Mouse (Mus musculus) stomach, embryonic 15.5 days (tissue): ENCODE measurements around the gene Zfp689. TPM values are rescaled to one million over a fixed set of nuclear protein-coding genes. Genes with fewer than 3 reads are reported as not detected.
A peak's percentile ranks its signal among the peaks of the same experiment; 100 is the strongest.
"Not testable (repeated sequence)": the region's sequence is repeated elsewhere in the genome, so short reads cannot be mapped to it uniquely, and the experiment has no call there.

Experiments
- ATAC-seq: fragments of 200-750 bp; cut with Nextera tagmentation; 2 replicates; pipeline ENCODE4 v1.8.0; 2017; ENCODE audit warnings: low read depth, moderate number of reproducible peaks, moderate TSS enrichment; ENCODE audit not compliant: insufficient read depth, low FRiP score
- H3K27ac ChIP-seq: fragments of 300-500 bp; sonication (generic); 2 replicates; pipeline ENCODE4 v1.5.1; 2015; ENCODE audit warnings: mild to moderate bottlenecking, inconsistent platforms
- H3K27me3 ChIP-seq: fragments of 300-500 bp; sonication (generic); replicated peaks from 2 replicates; pipeline ENCODE4 v1.6.1; 2015; ENCODE audit warnings: inconsistent platforms
- H3K36me3 ChIP-seq: fragments of 300-500 bp; sonication (generic); 2 replicates; pipeline ENCODE4 v1.6.1; 2015; ENCODE audit warnings: inconsistent platforms
- H3K4me1 ChIP-seq: fragments of 300-500 bp; sonication (generic); 2 replicates; pipeline ENCODE4 v1.6.1; 2015; ENCODE audit warnings: inconsistent platforms
- H3K4me2 ChIP-seq: fragments of 300-500 bp; sonication (generic); 2 replicates; pipeline ENCODE4 v1.6.1; 2015; ENCODE audit warnings: mild to moderate bottlenecking, inconsistent platforms
- H3K4me3 ChIP-seq: fragments of 300-500 bp; sonication (generic); replicated peaks from 2 replicates; pipeline ENCODE4 v1.5.1; 2015; ENCODE audit warnings: inconsistent platforms
- H3K9ac ChIP-seq: fragments of 300-500 bp; sonication (generic); 2 replicates; pipeline ENCODE4 v1.6.1; 2015; ENCODE audit warnings: inconsistent platforms
- H3K9me3 ChIP-seq: fragments of 300-500 bp; sonication (generic); 2 replicates; pipeline ENCODE4 v1.6.1; 2016; ENCODE audit warnings: inconsistent platforms
- WGBS: fragments of 180-500 bp; shearing (Covaris S2); methylation state at CpG from one replicate; pipeline ENCODE4 v1.1.7; 2015; 5-methylcytosine and 5-hydroxymethylcytosine counted together
- polyA plus RNA-seq: library from polyadenylated mRNA; unstranded; fragments of >200 nt; fragmentation: Nextera tagmentation; extraction: Ambion mirVana; gene quantifications from 2 replicates; pipeline ENCODE4 v1.2.1, GENCODE M21; 2015

The Zfp689 gene
- polyA plus RNA-seq: 5.7 and 7.2 TPM in 2 replicates

GRCm38 (mm10) chr7:127448521-127449300 is at the start of gene Zfp689:
Gene Zfp689, minus strand, starts transcription at chr7:127449158.
- H3K27me3 ChIP-seq: no peaks in the 10 kb centered on the region
- ATAC-seq: peak; percentile 89
- peak within 1 kb of the TSS; percentile 94 for H3K27ac ChIP-seq
- peaks cover 28% of the 10 kb centered on the region for H3K36me3 ChIP-seq
- under 1% methylated on average over 54 of the region's 54 CpGs for WGBS
- no peaks in the 10 kb centered on the region for H3K9me3 ChIP-seq
- peaks cover 21% of the 10 kb centered on the region for H3K4me1 ChIP-seq
- peak within 1 kb of the TSS; percentile 85 for H3K9ac ChIP-seq
- H3K4me2 ChIP-seq: peak within 1 kb of the TSS; percentile 64
- H3K4me3 ChIP-seq: peak within 1 kb of the TSS; percentile 89

- no peaks in the 10 kb centered on the region for H3K27me3 ChIP-seq
- no peak overlapping the region for H3K9ac ChIP-seq
- H3K4me3 ChIP-seq: no peak overlapping the region
- ATAC-seq: no peak
- H3K4me1 ChIP-seq: no peaks in the 10 kb centered on the region
- H3K4me2 ChIP-seq: no peak overlapping the region
- 35% methylated on average over 3 of the region's 3 CpGs for WGBS
- H3K9me3 ChIP-seq: no peaks in the 10 kb centered on the region
- H3K36me3 ChIP-seq: no peaks in the 10 kb centered on the region
- H3K27ac ChIP-seq: no peak overlapping the region
These were observed 49.4 kb upstream of the Zfp689 start for GRCm38 (mm10) chr7:127498407-127498806.

GRCm38 (mm10) chr7:127497382-127497781 is 48.4 kb upstream of the Zfp689 start:
- Histone ChIP-seq H3K4me3 (no peak overlapping the region), H3K27me3 (no peaks in the 10 kb centered on the region), H3K4me2 (no peak overlapping the region), H3K9me3 (no peaks in the 10 kb centered on the region), H3K4me1 (no peaks in the 10 kb centered on the region), H3K9ac (no peak overlapping the region), H3K36me3 (no peaks in the 10 kb centered on the region), H3K27ac (no peak overlapping the region)
- no peak for ATAC-seq
- 72% methylated on average over 2 of the region's 2 CpGs for WGBS

- peaks cover 18% of the 10 kb centered on the region for H3K36me3 ChIP-seq
- peak; percentile 56; the same call in 1 of the 2 replicates for ATAC-seq
- H3K27ac ChIP-seq: no peak overlapping the region
- no peak overlapping the region for H3K4me3 ChIP-seq
- no peaks in the 10 kb centered on the region for H3K4me1 ChIP-seq
- no peaks in the 10 kb centered on the region for H3K27me3 ChIP-seq
- H3K9me3 ChIP-seq: no peaks in the 10 kb centered on the region
- H3K4me2 ChIP-seq: no peak overlapping the region
- no peak overlapping the region for H3K9ac ChIP-seq
These were observed 45.7 kb upstream of the Zfp689 start for GRCm38 (mm10) chr7:127494648-127495047.

DNA sequence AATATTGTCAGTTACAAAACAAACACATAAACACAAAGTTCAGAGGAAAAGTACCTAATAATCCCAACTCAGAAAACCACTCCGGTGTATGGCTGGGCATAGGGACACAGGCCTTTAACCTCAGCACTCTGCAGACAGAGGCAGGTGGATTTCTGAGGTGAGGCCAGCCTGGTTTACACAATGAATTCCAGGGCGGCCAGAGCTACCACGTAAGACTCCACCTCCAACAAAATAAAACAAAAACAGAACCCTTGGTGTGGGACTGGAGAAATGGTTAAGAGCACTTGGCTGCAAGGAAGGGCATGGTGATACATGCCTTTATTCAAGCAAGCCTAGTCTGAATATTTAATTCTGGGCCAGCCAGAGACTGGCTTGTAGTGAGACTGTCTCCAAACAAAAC is 42.9 kb upstream of the Zfp689 start:
- H3K4me2 ChIP-seq: no peak overlapping the region
- H3K27ac ChIP-seq: no peak overlapping the region
- H3K27me3 ChIP-seq: no peaks in the 10 kb centered on the region
- H3K9me3 ChIP-seq: no peaks in the 10 kb centered on the region
- peaks cover 39% of the 10 kb centered on the region for H3K36me3 ChIP-seq
- no peaks in the 10 kb centered on the region for H3K4me1 ChIP-seq
- H3K4me3 ChIP-seq: no peak overlapping the region
- H3K9ac ChIP-seq: no peak overlapping the region
- 75% methylated on average over 3 of the region's 3 CpGs for WGBS
- ATAC-seq: no peak

DNA sequence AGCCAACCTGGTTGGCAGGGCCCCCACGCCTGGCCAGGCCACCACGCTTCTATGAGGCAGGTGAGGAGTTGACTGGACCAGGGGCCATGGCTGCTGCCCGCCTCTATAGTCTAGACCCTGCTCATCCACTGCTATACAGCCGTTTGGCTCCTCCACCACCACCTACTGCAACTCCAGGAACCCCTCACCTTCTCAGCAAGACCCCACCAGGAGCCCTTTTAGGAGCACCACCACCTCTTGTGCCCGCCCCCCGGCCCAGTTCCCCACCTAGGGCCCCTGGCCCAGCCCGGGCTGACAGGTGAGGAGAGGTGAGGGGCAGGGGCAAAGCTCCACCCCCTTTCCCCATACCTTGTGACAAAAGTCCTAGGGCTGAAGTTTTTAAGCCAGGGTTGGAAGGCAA is 41.0 kb upstream of the Zfp689 start:
- Histone ChIP-seq H3K27me3 (no peaks in the 10 kb centered on the region), H3K9me3 (no peaks in the 10 kb centered on the region), H3K36me3 (peaks cover 56% of the 10 kb centered on the region), H3K4me1 (no peaks in the 10 kb centered on the region), H3K4me3 (no peak overlapping the region), H3K9ac (no peak overlapping the region), H3K27ac (no peak overlapping the region), H3K4me2 (no peak overlapping the region)
- ATAC-seq: no peak
- WGBS: 88% methylated on average over 7 of the region's 7 CpGs

DNA sequence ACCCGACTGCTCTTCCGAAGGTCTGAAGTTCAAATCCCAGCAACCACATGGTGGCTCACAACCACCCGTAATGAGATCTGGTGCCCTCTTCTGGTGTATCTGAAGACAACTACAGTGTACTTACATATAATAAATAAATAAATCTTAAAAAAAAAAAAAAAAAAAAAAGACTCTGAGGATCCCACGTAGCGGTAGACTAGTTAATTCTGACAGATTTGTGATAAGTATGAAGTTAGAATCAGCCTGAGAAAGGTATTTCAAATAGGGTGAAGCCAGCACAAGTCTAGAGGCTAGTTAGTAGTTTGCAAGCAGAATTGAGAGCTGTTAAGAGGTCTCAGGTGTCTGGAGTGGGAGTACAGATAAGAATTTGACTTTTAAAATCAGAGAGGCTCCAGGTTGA is 39.4 kb upstream of the Zfp689 start:
- H3K27me3 ChIP-seq, H3K9me3 ChIP-seq, ATAC-seq, H3K4me1 ChIP-seq, H3K9ac ChIP-seq, H3K27ac ChIP-seq, H3K4me2 ChIP-seq, H3K4me3 ChIP-seq: not testable (repeated sequence)
- peaks cover 61% of the 10 kb centered on the region for H3K36me3 ChIP-seq
- 81% methylated on average over 5 of the region's 5 CpGs for WGBS

GRCm38 (mm10) chr7:127485416-127485815 is 36.5 kb upstream of the Zfp689 start:
- no peak overlapping the region for H3K4me3 ChIP-seq
- H3K36me3 ChIP-seq: peaks cover 61% of the 10 kb centered on the region
- WGBS: 86% methylated on average over 5 of the region's 5 CpGs
- ATAC-seq: no peak
- H3K9ac ChIP-seq: no peak overlapping the region
- H3K27ac ChIP-seq: no peak overlapping the region
- H3K4me1 ChIP-seq: peaks cover 5% of the 10 kb centered on the region
- no peaks in the 10 kb centered on the region for H3K9me3 ChIP-seq
- no peak overlapping the region for H3K4me2 ChIP-seq
- no peaks in the 10 kb centered on the region for H3K27me3 ChIP-seq

DNA sequence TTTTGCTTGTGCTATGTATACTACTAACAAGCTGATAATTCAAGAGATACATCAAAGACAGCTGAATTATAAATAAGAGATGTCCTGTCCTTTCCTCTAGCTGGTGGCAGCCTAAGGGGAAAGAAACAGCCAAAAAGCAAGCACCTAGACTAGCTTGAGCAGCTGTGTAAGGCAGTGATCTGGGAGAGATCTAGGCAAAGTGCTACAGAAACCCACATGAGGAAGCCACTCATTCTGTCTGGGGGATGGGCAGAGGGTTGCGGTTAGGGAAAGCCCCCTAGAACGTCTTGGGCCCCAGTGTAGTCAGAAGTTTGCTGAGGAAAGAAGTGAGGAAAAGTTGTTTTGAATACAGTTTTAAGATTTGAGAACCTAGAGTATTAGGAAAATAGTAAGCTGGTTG is 31.4 kb upstream of the Zfp689 start:
- Histone ChIP-seq H3K36me3 (peaks cover 31% of the 10 kb centered on the region), H3K4me2 (peak overlapping the region; percentile 81), H3K9ac (peak overlapping the region; percentile 99; the same call in 1 of the 2 replicates), H3K27ac (no peak overlapping the region), H3K27me3 (no peaks in the 10 kb centered on the region), H3K4me3 (peak overlapping the region; percentile 95), H3K4me1 (peaks cover 27% of the 10 kb centered on the region), H3K9me3 (no peaks in the 10 kb centered on the region)
- no peak for ATAC-seq
- WGBS: 52% methylated on average over 2 of the region's 2 CpGs

GRCm38 (mm10) chr7:127479318-127480225 is 30.6 kb upstream of the Zfp689 start:
- H3K4me2 ChIP-seq: peak overlapping the region; percentile 81
- 4% methylated on average over 41 of the region's 48 CpGs for WGBS
- peaks cover 33% of the 10 kb centered on the region for H3K36me3 ChIP-seq
- ATAC-seq: no peak
- H3K9me3 ChIP-seq: no peaks in the 10 kb centered on the region
- no peaks in the 10 kb centered on the region for H3K27me3 ChIP-seq
- H3K4me3 ChIP-seq: peak overlapping the region; percentile 95
- H3K9ac ChIP-seq: peak overlapping the region; percentile 99
- peaks cover 27% of the 10 kb centered on the region for H3K4me1 ChIP-seq
- peak overlapping the region; percentile 99 for H3K27ac ChIP-seq

DNA sequence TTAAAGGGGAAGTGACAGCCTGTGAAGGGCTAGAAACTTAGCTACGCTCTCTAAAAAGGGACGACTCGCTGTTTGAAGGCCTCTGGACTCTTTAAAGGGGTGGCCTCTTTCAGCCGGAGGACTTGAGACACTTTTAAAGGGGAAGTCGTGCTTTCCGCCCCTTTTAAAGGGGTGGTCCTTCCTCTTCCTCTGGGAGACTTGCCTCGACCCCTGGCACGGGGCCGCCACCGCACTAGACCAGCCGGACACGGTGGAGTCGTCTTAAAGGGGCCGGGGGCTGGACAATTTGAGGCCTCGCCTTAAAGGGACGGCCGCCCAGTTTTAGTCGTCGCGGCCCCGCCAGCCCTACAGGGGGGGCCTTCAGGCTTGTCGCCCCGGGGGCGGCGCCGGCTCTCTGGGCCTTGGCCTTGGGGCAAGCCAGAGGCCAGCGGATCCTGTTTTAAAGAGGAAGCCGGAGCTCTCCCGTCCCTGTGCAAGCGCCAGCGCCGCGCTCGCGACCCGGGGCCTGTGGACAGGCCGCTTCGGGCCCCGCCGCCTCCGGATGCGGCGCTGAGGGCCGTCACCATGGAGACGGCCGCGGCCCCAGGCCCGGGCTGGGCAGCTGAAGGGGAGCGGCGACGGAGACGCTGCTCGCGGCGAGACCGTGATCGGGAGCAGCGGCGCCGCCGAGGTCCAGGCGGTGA is 29.8 kb upstream of the Zfp689 start, which contains the start of gene Fbrs:
Gene Fbrs, plus strand, starts transcription at position 565 of the 683 bp plus-strand sequence.
- H3K9me3 ChIP-seq: no peaks in the 10 kb centered on the region
- 0% methylated on average over 57 of the region's 62 CpGs for WGBS
- peak within 1 kb of the TSS; percentile 99 for H3K9ac ChIP-seq
- no peaks in the 10 kb centered on the region for H3K27me3 ChIP-seq
- peak; percentile 68 for ATAC-seq
- peak within 1 kb of the TSS; percentile 81 for H3K4me2 ChIP-seq
- H3K4me3 ChIP-seq: peak within 1 kb of the TSS; percentile 95
- peaks cover 27% of the 10 kb centered on the region for H3K4me1 ChIP-seq
- peak within 1 kb of the TSS; percentile 99 for H3K27ac ChIP-seq
- H3K36me3 ChIP-seq: peaks cover 40% of the 10 kb centered on the region
